Mouse (Mus musculus) monocyte, adult 59 days (primary cell): ENCODE results near the gene Selenom. TPM values are rescaled to one million over a fixed set of nuclear protein-coding genes. Genes with fewer than 3 reads are reported as not detected.

Experiments
- total RNA-seq, 2 experiments: library from RNA; stranded (reverse); gene quantifications; one replicate each; pipeline ENCODE4 v1.2.4; 2023

The Selenom gene
- 10 to 100 TPM; 10.2 to 11.6 TPM for total RNA-seq

GRCm38 (mm10) chr11:3514529-3515054 lies at the start of gene Selenom:
Selenom (plus strand) TSS chr11:3514684.

GRCm38 (mm10) chr11:3487952-3488570 lies 26.4 kb upstream of the Selenom start, which contains the start of gene Pla2g3:
Pla2g3 (plus strand) TSS chr11:3488284.

GRCm38 (mm10) chr11:3540451-3541085 lies 26.1 kb downstream of the Selenom start, which contains the start of gene Smtn:
Smtn (minus strand) TSS chr11:3540612.

Other genes starting within 250 kb of the Selenom start
- 10 to 100 TPM; 50.8 to 53.5 TPM for gene Drg1, start 248.3 kb upstream of the Selenom start, total RNA-seq
- 10 to 100 TPM; 36.5 to 37.7 TPM for gene Patz1, start 225.8 kb upstream of the Selenom start, total RNA-seq
- 10 to 100 TPM; 10.8 to 13.8 TPM for gene Pik3ip1, start 184.3 kb upstream of the Selenom start, total RNA-seq
- 10 to 100 TPM; 26.1 to 28.3 TPM for gene Limk2, start 105.5 kb upstream of the Selenom start, total RNA-seq
- 10 to 100 TPM; 14.9 to 16.0 TPM for gene Rnf185, start 62.3 kb upstream of the Selenom start, total RNA-seq
- gene Pla2g3, start 26.4 kb upstream of the Selenom start, total RNA-seq, result not detected
- 1 to 10 TPM; 1.1 to 1.8 TPM for gene Inpp5j, start 9.9 kb upstream of the Selenom start, total RNA-seq
- 1 to 10 TPM; 6.8 to 6.9 TPM for gene Smtn, start 25.9 kb downstream of the Selenom start, total RNA-seq
- gene Morc2a, start 134.5 kb downstream of the Selenom start, total RNA-seq, result 10 to 100 TPM; 38.9 to 42.0 TPM